Mouse (Mus musculus) MEL (cell line): ENCODE results near the gene 1700092M07Rik.
A peak's percentile ranks its signal among the peaks of the same experiment; 100 is the strongest.

Source experiments
- CHD1 ChIP-seq: IDR thresholded peaks from 2 replicates; pipeline ENCODE4 v1.6.1; 2012; ENCODE audit warnings: low read depth, mild to moderate bottlenecking, inconsistent platforms, low read length, improper control_type of control experiment
- CTCF ChIP-seq, 3 experiments: IDR thresholded peaks in 2 of 3; conservative IDR thresholded peaks in 1 of 3; 2 replicates each; pipeline ENCODE4 v1.5.1; 2011 to 2012; ENCODE audit warnings: low read length in 3 of 3, low read depth in 2 of 3, mild to moderate bottlenecking in 2 of 3, improper control_type of control experiment in 1 of 3, inconsistent platforms in 1 of 3, mixed read lengths in 1 of 3, moderate library complexity in 1 of 3; ENCODE audit not compliant: control insufficient read depth in 1 of 3, insufficient read depth in 1 of 3, poor library complexity in 1 of 3, severe bottlenecking in 1 of 3
- ETS1 ChIP-seq: IDR thresholded peaks from 2 replicates; pipeline ENCODE4 v1.6.1; 2012; ENCODE audit warnings: low read depth, mild to moderate bottlenecking, inconsistent platforms, low read length, improper control_type of control experiment, moderate library complexity
- HCFC1 ChIP-seq: IDR thresholded peaks from 2 replicates; pipeline ENCODE4 v1.6.1; 2012; ENCODE audit warnings: low read depth, mild to moderate bottlenecking, inconsistent platforms, low read length, improper control_type of control experiment, moderate library complexity
- KAT2A ChIP-seq: conservative IDR thresholded peaks from 2 replicates; pipeline ENCODE4 v1.6.1; 2012; ENCODE audit warnings: low read depth, low read length, improper control_type of control experiment, inconsistent platforms
- POLR2A ChIP-seq, 2 experiments: IDR thresholded peaks; 2 replicates each; pipeline ENCODE4 v1.6.1; 2011 to 2012; ENCODE audit warnings: low read length in 2 of 2, mild to moderate bottlenecking in 2 of 2, control low read depth in 1 of 2, improper control_type of control experiment in 1 of 2, low read depth in 1 of 2, moderate library complexity in 1 of 2; ENCODE audit not compliant: control insufficient read depth in 1 of 2, insufficient read depth in 1 of 2, poor library complexity in 1 of 2
- SMC3 ChIP-seq: IDR thresholded peaks from 2 replicates; pipeline ENCODE4 v1.6.1; 2011; ENCODE audit warnings: low read depth, low read length, improper control_type of control experiment
- TAL1 ChIP-seq: IDR thresholded peaks from 2 replicates; pipeline ENCODE4 v1.6.1; 2012; ENCODE audit warnings: mild to moderate bottlenecking, inconsistent platforms, low read length, moderate library complexity, mixed read lengths
- TCF12 ChIP-seq: IDR thresholded peaks from 2 replicates; pipeline ENCODE4 v1.6.1; 2014; ENCODE audit warnings: low read depth, mild to moderate bottlenecking, inconsistent platforms, low read length, improper control_type of control experiment, moderate library complexity
- USF2 ChIP-seq, 2 experiments: IDR thresholded peaks; 2 replicates each; pipeline ENCODE4 v1.6.1; 2011 to 2012; ENCODE audit warnings: improper control_type of control experiment in 2 of 2, low read length in 2 of 2, borderline replicate concordance in 1 of 2, inconsistent platforms in 1 of 2, low read depth in 1 of 2, mild to moderate bottlenecking in 1 of 2; ENCODE audit not compliant: insufficient read depth in 1 of 2
- ZKSCAN1 ChIP-seq: IDR thresholded peaks from 2 replicates; pipeline ENCODE4 v1.6.1; 2012; ENCODE audit warnings: low read depth, mild to moderate bottlenecking, inconsistent platforms, low read length, improper control_type of control experiment, moderate library complexity
- ZNF384 ChIP-seq: IDR thresholded peaks from 2 replicates; pipeline ENCODE4 v1.6.1; 2012; ENCODE audit warnings: low read depth, mild to moderate bottlenecking, inconsistent platforms, low read length, improper control_type of control experiment

GRCm38 (mm10) chr19:8724392-8724791 is 16.1 kb upstream of the 1700092M07Rik start:
- no peak for TF ChIP-seq TAL1
- no peak; a peak in 1 of 4 replicates for TF ChIP-seq POLR2A (IDR thresholded peaks at IDR 0.05; ENCODE audit: control insufficient read depth in 1 of 2, insufficient read depth in 1 of 2, low read depth in 1 of 2, low read length in 2 of 2, poor library complexity in 1 of 2)
- TF ChIP-seq ETS1, result no peak; the same call in 1 of the 2 replicates
- no peak for TF ChIP-seq ZNF384
- TF ChIP-seq CTCF (IDR thresholded peaks at IDR 0.05 in 2 of 3, conservative IDR thresholded peaks at IDR 0.05 in 1 of 3; ENCODE audit: control insufficient read depth in 1 of 3, insufficient read depth in 1 of 3, low read depth in 2 of 3, low read length in 3 of 3, poor library complexity in 1 of 3, severe bottlenecking in 1 of 3), result no peak
- TF ChIP-seq TCF12, result no peak
- TF ChIP-seq SMC3, result peak; percentile 10; the same call in 1 of the 2 replicates
- TF ChIP-seq USF2 (IDR thresholded peaks at IDR 0.05; ENCODE audit: borderline replicate concordance in 1 of 2, insufficient read depth in 1 of 2, low read depth in 1 of 2, low read length in 2 of 2), result no peak
- TF ChIP-seq HCFC1, result 0 out of 2 replicates have a peak, but pooled peaks have one; percentile 19
- no peak for TF ChIP-seq ZKSCAN1
- TF ChIP-seq KAT2A, result no peak
- TF ChIP-seq CHD1, result peak; percentile 1; the same call in 1 of the 2 replicates
